Mouse (Mus musculus) adrenal gland, postnatal 10 days (tissue): ENCODE results near the gene Zfp369. TPM values are rescaled to one million over a fixed set of nuclear protein-coding genes. Genes with fewer than 3 reads are reported as not detected.

ENCODE experiments used
- total RNA-seq, 2 experiments: library from RNA; stranded (reverse); gene quantifications; 2 replicates each; pipeline ENCODE4 v1.2.3; 2021

Zfp369 gene
- total RNA-seq, 2 experiments from 2014 or later = 21.1 to 29.3 TPM

Other genes starting within 250 kb of the Zfp369 start
- not detected for gene Spata31d1c, start 245.8 kb upstream of the Zfp369 start, total RNA-seq
- gene Prss47, start 226.1 kb upstream of the Zfp369 start, total RNA-seq = not detected
- 10 to 100 TPM; 45.3 to 48.8 TPM for gene Mfsd14b, start 165.8 kb upstream of the Zfp369 start, total RNA-seq
- not detected for gene Olfr465-ps1, start 140.7 kb upstream of the Zfp369 start, total RNA-seq
- gene Olfr466, start 128.6 kb upstream of the Zfp369 start, total RNA-seq = not detected
- gene Nlrp4f, start 72.8 kb upstream of the Zfp369 start, total RNA-seq = under 1 TPM in 1 of 2 experiments, not detected in 1; 0.36 TPM
- gene Gm10775, start 19.3 kb upstream of the Zfp369 start, total RNA-seq = not detected
- gene Gm10139, start 233.9 kb downstream of the Zfp369 start, total RNA-seq = not detected